Mouse (Mus musculus): Measurements from ENCODE around the gene Calhm3.

Calhm3 gene

DNA sequence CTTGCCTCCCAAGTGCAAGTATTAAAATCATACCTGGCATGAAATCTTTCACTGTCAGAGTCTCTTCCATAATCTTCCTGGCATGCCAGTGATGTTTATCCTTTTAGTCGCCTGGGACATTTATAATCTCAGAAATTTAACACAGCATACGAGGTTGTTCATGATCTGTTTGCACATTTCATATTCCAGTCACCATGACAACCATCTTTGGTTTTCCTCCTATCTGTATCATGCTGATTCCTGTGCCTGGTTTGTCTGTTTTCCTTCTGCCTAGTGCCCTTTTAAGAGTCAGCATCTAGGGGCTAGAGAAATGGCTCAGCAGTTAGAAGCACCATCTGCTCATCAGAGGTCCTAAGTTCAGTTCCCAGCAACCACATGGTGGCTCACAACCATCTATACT is 38.9 kb downstream of the Calhm3 start:
- DNase-seq (ENCODE audit: low read depth): no peak

- DNase-seq (ENCODE audit: low read depth): no peak
These were observed 52.8 kb downstream of the Calhm3 start for GRCm38 (mm10) chr19:47104641-47105271.
